Mouse (Mus musculus): ENCODE data around the gene Amacr.
"Not testable (repeated sequence)": the region's sequence is repeated elsewhere in the genome, so short reads cannot be mapped to it uniquely, and the experiment has no call there.

Gene Amacr

DNA sequence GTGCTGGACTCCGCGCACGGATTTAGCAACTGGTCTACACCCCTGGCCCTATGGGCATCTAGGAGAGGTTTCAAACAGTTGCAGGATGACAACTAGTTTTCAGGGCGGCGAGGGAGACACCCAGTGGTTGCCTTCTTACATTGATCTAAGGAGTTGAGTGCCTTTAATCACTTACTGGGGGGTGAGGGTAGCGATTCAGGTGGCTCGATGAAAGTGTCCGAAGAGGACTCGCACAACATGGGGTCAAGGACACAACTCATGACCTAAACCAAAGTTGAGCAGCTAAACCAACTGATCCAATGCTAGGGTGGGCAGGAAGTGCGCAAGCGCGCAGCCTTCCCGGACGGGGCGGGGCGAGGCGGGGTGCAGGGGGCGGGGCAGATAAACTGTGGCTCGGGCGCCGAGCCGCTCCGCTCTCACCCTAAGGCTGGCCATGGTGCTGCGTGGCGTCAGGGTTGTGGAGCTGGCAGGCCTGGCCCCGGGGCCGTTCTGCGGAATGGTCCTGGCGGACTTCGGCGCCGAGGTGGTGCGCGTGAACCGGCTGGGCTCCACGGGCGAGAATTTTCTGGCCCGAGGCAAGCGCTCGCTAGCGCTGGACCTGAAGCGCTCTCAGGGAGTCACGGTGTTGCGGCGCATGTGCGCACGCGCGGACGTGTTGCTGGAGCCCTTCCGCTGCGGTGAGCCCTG is at the start of gene Amacr:
TSS of gene Amacr (plus strand) at position 380 of the 687 bp plus-strand sequence.
- peak; percentile 93 for DNase-seq

DNA sequence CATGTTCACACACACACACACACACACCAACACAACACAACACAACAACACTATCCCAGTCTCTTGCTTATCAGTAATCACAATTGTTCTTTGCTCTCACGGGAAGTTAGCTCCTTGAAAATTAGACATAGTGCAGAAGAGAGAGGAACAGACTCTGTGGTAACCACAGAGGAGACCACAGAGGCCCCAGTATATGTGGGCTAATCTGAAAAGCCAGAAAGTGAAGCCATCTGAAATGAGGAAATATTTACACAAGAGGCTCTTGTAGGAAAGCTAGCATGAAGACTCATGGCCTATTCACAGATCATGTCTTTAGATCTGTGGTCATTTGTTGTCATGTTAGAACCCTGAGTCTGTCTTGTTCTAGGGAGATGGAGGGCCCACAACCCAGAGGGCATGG is 47.6 kb upstream of the Amacr start:
- no peak for DNase-seq

DNA sequence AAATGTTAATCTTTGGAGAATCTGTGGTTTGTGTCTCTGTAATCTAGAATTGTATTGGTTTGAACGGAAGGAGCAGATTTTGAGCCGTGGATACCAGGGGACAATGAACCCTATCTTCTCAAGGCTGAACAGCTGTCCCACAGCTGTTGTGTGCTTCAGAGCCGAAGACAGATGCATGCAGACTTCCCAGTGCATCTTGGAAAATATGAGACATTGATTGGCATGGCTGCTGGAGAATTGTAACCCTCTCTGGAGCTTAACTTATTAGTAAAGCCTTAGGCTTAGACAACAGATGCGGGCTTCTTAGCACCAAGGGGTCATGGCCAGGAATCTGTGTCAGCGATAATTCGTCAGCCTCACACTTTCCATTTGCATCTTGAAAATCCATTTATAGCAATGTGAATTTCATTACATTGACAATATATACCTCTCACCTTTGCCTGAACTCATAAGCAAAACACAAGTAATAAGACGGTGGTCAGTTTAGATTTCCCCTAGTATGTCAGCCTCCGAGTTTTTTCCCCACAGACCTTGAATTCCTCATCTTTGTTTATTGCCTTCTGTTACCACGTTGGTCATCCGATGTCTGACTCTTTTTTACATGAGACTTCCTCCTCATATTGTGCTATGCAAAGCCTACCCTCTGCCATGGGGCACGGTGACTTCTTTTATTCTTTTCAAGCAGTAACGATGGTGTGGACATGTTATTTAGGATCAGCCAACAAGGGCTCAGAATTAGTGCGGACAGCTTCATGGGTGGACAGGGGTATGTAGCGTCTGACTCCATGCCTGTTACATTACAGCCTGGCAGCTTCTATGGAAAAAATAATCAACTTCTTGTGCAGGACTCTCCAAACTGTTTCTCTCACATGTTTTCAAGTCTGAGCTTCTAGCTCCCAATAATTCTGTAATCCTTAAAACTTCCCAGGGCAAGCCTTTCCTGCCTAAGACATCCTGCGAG is 41.1 kb upstream of the Amacr start:
- DNase-seq, result no peak

DNA sequence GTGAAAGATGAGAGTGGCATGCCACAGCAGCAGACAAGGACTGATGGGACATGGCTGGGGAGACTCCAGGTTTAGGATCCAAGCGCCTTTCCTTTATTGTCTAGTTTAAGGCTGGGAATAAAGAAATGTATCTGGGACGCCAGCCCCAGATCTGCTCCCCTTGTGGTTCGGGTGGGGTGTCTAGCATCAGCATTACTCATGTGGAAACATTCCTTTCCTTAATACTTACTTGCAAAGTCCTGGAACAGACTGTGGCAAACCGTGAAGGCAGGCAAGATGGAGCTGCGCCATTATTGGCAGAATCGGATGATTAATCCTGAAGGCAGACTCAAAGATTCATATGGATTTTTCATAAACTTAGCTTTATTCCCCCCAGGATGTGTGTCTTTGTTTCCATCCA is 39.7 kb upstream of the Amacr start:
- no peak for DNase-seq

DNA sequence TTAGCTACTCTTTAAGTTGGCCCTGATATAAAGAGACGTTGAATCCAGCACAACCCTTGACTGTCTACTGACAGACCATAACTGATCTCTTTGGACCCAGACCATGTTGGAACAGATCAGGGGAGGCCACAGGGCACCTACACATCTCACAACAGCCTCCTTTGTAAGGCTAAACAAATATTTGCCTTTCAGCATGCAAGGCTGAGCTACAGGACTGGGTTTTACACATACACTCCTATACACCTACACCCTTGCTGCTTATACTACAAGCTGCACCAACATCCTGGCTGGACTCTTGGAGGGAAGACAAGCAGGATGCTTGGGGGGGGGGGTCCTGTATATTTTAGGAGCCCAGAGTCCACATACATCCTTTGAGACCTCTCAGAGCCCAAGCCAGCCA is 33.7 kb upstream of the Amacr start:
- no peak for DNase-seq

DNA sequence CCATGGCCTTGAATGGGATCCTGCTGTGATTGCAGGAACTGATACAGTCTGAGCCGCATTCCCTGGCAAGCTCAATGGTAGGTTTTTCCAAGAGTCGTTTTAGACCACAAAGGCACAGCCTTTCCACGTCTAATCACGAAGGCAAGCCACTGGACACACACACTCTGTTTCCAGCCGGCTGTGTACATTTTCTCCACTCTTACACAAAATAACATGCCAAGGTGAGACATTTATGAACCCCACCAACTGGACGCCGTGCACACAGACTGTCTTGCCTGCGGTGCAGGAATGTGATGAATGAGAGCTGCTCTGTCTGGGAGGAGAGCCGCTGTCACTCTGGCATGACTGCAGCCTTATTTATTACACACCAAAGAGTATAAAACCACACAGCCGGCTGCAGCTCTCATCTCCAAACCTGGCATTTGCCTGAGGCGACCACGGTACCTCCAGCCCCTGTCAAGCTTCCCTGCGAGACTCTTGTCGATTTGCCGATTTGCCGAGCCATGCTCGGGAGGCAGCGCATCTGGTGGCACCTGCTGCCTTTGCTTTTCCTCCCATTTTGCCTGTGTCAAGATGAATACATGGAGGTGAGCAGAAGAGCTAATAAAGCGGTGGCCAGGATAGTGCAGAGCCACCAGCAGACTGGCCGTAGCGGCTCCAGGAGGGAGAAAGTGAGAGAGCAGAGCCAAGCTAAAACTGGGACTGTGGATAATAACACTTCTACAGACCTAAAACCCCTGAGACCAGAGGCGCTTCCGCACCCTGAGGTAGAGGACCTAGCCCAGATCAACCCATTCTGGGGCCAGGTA is 29.4 kb upstream of the Amacr start, which contains the start of gene C1qtnf3:
TSS of gene C1qtnf3 (plus strand) at position 382 of the 809 bp plus-strand sequence.
- no peak for DNase-seq

DNA sequence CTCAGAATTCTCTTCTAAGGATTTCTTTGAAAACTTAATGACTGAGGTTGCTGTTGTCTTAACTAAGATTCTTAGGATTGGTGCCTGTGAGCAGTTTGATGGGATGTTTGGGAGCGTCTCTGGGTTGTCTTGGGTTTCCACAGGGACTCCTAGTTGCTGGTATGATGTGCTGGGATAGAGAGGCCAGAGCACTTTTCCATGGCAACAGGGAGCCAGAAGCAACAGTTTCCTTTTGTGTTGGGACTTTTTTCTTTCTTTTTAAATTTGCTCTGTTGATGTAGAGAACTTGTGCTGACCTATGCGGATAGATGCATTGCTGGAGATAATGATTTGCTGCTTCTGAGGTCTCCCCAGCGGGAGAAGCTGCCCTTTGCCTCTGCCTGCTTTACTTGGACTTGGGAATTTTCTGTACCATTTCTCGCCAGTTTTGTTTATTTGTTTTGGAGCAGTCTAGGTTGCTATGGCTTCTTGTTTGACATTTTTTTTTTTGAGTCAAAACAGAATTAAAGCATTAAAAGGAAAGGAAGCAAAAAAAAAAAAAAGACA is 28.7 kb upstream of the Amacr start:
- no peak for DNase-seq

DNA sequence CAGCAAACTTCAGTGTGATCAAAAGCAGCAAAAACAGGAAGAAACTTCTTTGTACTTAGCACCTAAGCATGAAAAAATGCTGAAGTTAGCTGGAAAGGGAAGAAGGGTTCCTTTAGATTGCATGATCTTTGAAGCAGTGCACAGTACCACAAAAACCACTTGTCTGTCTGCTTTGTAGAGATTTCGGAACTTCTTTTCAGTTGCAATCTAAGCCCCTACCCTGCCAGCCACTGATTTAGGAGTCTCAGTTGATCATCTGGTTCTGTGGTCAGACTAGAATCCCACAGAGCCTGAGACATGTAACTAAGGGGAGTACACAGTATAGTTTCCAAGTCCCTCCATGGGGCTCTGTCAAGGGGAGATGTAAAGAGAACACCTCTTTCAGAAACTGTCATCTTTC is 28.1 kb upstream of the Amacr start:
- DNase-seq, result no peak

DNA sequence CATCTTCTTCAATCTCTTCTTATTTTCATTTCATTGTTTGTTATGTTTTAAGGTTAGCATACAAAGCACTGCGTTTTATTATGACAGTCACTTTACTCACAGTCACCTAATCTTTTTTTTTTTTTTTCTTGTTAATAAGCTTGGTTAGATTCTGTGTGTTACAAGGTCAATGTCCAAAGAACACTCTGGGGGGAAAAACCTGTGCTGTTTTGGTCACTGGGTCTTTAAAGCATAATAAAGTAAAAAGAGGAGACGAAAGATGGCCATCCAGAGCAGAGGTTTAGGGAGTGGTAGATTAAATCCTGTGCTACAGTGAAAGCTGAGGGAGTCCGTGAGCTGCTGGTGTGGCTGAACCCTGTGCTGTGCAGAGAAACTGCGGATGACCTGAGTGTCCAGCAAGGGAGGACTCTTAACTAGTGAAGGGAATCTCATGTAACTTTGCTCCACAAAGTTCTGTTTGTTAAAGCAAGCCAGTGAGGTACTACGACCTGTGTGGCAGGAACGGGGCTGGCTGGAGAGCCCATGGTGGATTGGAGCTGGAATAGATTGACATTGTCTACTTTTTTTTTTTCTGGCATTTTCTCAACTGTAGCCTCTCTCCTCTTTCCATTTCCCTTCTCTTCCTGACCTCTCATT is 27.1 kb upstream of the Amacr start:
- DNase-seq, result no peak

DNA sequence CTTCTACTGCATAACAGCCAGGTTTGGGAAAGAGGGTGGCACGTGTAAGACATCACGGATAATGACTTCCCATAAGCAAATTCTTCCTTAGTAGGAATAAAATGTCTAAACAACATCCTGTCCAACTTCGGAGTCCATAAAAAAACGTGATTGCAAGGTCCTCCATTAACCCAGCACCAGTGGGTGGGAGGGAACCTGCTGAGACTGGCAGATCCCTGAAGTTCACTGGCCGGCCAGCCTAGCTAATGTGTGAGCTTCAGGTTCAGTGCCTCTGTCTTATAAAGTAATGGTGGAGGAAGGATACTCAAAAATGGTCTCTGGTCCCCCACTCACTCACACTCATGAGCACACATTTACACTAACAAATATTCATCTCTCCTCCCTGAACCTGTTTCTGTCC is 26.4 kb upstream of the Amacr start:
- DNase-seq, result no peak

DNA sequence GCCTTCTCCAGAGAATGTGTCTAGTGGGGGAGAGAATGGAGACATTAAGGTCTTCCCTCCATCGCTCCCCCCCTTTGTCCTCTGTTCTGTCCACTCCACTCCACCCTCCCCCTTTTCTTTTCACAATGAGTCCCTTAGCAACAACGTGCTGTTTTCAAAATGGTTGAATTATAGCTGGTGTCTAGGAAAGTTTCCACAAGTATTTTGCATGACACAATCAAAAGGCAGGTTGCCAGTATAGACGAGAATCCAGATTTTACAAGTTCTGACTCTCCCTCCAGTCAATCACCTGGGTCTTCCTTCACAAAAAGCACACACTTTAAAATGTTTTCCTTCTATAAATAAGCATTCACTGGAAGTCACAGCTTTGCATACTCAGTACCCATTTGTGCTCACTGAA is 24.9 kb upstream of the Amacr start:
- DNase-seq, result no peak

DNA sequence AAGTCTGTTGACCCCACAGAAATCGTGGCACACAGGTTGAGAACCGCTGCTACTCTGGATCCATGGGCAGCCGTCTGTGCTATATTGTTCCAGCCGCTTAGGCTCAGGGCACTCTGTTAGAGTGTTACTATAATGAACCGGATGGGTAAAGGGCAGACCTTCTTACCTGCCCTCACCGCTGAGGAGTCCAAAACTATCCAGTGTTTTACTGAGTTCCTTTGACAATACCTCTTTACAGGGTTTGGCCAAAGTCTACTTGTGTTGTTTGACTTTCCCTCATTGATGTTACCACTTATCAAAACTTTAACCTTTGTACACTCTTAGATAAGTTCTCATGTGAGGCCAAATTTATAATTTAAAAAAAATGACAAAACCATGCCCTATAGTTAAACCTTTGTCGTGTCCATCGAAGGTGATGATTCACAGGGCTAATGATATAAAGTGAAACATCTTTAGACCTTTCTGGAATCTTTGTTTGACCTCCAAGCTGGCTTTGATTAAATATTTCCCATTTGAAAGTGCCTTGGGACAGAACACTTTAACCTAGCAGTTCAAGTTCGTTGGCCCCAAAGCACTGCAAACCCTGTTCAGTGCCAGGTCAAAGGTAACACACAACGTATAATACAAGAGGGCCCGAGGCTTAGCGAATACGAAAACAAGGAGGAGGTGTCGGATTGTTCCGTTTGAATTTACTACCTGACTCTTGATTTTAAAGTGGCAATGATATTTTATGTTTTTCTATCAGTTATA is 22.1 kb upstream of the Amacr start:
- no peak for DNase-seq

DNA sequence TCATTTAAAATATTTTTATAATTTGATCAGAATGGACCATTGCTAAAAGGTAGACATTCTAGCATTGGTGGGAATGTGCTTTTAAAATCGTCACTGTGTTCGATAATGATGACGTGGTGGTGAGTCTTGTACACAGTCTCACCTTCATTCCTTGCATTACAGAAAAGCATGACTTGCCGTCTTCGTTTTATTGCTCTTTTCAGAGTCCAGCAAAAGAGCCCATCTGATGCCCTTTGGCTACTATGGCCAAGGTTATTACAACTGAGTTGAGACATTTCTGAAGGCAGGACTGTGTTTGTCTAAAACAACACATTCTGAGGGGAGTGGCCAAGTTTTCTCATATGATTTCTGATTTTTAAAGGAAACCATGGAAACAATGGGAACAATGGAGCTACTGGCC is 21.3 kb upstream of the Amacr start:
- DNase-seq, result no peak

DNA sequence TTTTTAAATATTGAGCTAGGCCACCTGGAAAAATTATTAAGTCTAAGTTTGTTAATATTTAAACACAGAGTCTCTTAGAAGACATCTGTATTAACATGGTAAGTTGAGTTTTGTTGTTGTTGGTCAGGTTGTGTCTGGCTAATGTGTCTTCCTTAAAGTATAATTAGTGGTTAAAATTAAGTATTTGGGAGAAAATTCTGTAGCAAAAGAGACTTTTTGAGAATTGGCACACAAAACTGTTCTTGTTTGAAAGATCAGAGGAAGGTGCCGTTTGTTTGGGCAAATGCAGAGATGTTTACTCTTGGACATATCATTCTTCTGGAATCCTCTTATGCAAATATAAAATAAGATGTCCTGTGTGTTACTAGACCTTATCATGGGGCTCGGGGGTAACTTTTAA is 19.0 kb upstream of the Amacr start:
- DNase-seq, result no peak

DNA sequence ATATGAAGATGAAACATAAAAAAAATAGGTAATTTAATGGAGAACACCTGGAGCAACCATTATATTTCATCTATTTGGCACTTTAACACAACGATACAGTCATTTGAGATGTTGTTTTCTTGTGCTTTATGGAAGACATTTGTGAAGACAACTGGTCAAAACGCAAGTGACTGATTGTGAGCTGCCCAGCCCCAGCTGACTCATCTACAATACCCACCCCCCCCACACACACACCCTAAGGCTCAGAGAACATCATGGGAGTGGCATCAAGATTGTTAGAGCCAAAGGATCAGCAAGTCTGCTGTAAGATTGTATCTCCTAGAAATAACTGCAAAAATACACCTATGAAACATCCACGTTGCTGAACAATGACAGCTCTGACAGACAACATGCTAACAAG is 12.1 kb upstream of the Amacr start:
- no peak for DNase-seq

DNA sequence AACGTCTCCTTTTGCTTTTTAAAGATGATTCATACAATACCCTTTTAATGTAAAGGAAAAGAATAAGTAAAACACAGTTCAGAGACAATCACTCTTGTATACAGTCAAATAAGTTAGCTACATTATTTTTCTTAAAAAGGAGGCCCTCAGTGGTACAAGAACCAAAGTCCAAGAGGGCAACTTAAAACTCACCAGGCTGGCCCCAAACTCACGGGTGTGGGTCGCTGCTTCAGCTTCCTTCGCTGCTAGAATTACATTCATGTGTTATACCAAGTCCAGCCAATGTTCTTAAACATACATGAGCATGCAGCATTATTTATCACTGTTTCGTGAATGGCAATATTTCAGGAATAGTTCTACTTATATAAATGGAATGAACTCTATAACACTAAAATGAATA is 10.8 kb upstream of the Amacr start:
- no peak for DNase-seq

DNA sequence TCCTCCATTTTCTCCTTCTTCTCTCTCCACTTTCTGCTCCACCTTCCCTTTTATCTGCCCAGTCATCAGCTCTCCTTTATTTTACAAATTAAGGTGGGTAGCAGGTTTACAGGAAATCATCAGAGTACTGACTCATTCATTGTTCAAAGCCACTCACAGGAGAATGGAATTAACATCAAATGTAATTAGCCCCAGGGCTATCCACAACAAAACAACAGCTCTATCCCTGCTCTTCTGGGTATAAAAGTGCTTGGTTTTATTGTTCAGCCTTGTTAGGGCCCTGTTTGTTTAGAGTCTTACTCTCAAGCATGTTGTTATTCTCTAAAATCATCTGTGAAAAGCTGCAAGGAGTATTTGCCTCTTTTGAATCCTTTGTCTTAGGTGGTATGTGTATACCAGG is 4.4 kb upstream of the Amacr start:
- DNase-seq, result no peak

DNA sequence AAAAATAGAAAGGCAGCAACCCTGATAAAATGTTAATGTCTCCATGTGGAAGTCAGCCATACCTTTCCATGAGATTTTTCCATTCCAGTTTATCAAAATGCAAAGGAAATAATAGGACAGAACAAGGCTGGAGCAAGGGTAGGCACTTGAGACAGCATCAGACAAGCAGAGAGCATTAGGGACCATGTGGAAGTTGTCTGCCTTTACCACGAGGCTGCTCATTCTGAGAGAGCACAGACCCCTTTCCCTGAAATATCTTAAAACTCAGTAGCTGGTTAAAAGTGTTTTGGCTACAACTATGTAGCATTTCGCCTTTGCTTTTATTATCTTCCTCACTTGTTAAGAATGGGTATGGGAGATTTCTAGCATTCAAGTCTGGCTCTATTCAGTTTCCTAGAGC is 844 bp upstream of the Amacr start:
- DNase-seq, result no peak

DNA sequence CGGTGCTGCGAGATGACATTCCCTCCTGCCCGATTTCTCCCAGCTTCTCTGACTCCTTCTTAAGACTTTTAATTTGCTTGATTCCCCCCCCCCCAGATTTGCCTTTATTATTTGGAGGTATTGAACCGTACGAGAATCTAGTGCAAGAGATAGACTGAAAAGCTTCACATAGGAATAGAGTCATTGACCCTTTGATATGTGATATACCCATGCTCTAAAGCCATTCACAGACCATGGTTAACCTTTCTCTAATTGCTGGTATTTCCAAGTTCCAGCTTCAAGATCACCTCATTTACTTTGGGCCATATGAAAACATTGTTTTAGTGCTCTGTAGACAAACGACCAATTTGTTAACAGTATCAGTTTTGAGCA is 494 bp downstream of the Amacr start:
- no peak for DNase-seq

DNA sequence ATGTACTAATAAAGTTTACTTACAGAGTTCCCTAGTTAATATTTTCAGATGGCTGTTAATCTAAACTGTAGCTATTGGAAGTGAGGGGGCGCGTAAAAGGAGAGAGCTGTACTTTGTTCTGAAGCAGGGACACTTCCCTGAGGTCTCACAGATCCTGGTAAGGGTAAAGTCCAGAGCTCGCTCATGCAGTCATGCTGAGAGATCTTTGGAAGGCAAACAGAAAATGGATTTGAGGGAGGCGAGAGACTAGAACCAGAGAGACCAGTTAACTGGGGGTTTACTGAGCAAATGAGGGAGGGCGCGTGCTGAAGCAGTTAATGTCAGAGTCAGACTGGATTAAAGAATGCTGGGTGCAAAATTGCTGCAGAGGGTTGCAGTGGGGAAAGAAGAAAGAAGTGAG is 4.2 kb downstream of the Amacr start:
- DNase-seq, result no peak

DNA sequence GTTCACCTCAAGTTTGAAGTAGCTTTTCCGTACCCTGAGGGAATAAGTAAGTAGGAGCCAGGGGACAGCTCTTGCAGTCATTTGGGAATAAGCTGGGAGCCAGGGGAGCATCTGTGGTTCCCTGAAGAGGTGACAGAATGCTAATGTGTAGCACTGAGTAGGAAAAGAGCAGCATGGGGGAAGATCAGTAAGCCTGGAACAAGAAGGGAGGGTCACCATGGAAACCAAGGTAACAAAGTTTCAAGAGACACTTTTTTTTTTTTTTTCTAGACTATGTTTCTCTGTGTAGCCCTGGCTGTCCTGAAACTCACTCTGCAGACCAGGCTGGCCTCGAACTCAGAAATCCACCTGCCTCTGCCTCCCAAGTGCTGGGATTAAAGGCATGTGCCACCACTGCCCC is 4.9 kb downstream of the Amacr start:
- not testable (repeated sequence) for DNase-seq

DNA sequence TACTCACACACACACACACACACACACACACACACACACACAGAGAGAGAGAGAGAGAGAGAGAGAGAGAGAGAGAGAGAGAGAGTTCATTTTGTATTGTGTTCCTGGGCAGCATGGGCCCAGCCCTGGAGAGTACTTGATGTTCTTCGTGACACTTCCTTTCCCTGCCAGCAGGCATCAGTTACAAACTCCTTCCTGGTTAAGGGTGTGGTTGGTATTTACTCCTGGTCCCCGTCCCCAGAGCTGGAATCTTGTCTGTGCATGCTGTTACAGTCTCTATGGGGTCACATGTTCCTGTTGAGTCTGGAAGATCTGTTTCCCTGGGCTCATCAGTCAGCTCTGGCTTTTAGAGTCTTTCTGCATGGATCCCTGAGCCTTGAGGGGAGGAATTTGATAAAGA is 8.9 kb downstream of the Amacr start:
- DNase-seq, result no peak
